Mouse (Mus musculus): Measurements from ENCODE around the gene Dock3. TPM values are rescaled to one million over a fixed set of nuclear protein-coding genes. Genes with fewer than 3 reads are reported as not detected.
A peak's percentile ranks its signal among the peaks of the same experiment; 100 is the strongest.

The Dock3 gene
- polyA plus RNA-seq, 1 experiment from 2014 or later: 1.0 TPM

DNA sequence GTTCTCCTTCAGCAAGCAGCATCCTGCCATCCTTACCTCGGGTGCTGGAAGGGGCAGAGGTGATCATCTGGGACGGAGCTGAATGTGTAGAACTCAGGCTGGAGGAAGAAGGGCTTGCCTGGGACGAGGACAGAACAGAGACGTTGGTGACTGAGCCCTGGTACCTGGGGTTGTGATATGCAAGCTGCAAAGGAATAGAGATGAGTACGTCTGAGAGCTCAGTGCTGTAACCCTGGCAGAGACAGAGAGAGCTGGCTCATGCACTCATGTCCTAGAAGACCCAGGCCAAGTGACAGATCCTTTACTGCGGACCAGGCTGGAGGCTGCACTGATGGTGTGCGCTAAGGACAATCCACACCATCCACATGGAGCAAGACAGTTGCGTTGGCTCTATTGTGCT, 325.1 kb downstream of the Dock3 start:
- Histone ChIP-seq H3K4me3 (replicated peaks) (no peak overlapping the region), H3K9me3 (no peaks in the 10 kb centered on the region), H3K27ac (no peak overlapping the region), H3K36me3 (no peaks in the 10 kb centered on the region), H3K4me2 (no peak overlapping the region), H3K27me3 (no peaks in the 10 kb centered on the region), H3K4me1 (replicated peaks) (peaks cover 30% of the 10 kb centered on the region), H3K9ac (replicated peaks) (no peak overlapping the region)
- WGBS: 88% methylated on average over 8 of the region's 8 CpGs
- no peak for ATAC-seq (ENCODE audit: insufficient number of reproducible peaks, insufficient read depth, low FRiP score, low TSS enrichment, low read depth)

DNA sequence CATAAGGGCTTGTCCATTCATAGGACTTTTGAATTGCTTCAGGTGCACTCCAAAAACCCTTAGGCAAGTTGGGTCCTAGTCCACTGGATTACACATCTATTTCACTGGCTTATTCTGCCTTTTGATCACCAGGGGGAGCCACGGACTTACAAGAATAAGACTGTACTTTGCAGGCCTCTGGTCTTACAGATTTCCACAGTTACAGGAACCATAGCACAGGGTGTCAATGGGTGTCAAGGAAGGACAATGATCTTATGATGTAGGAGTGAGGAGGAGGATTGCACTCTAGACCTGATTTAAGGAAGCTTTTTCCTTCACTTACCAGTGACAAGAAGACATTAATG, 327.9 kb downstream of the Dock3 start:
- WGBS: 10% methylated on average over 1 of the region's 1 CpGs
- Histone ChIP-seq H3K36me3 (no peaks in the 10 kb centered on the region), H3K9me3 (no peaks in the 10 kb centered on the region), H3K9ac (replicated peaks) (no peak overlapping the region), H3K27ac (no peak overlapping the region), H3K4me1 (replicated peaks) (peaks cover 6% of the 10 kb centered on the region), H3K27me3 (no peaks in the 10 kb centered on the region), H3K4me2 (no peak overlapping the region), H3K4me3 (replicated peaks) (no peak overlapping the region)
- no peak for ATAC-seq (ENCODE audit: insufficient number of reproducible peaks, insufficient read depth, low FRiP score, low TSS enrichment, low read depth)

DNA sequence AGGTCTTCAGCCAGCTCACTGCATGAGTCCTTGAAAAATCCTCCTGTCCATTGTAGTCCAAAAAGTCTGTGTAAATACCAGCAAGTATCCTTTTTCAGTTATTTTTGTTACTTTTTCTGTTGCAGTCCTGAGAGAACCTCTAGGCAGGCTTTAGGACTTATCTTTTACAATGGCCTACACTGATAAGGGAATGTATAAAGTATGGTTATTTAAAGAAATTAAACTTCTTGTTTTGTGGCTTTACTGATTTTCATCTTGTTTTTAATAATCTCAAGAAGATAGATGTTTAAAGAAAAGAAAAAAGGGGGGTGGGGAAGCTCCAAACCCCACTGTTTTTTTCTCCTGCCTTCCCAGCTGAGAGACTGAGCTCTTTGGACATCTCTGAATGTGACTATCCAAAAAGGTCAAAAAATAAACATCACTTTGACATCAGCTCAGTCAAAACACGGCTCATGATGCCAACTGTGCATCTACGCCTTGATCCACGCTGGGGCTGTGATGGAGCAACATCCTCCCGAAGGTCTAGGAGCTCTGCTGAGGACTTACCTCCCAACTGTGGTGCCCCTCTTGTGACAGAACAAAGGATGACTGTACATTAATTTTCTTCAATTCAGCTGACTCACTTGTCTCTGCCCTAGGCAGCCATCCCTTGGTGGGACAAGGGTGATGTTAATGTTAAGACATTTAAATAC, 328.5 kb downstream of the Dock3 start:
- Histone ChIP-seq H3K27me3 (no peaks in the 10 kb centered on the region), H3K27ac (no peak overlapping the region), H3K4me1 (replicated peaks) (peaks cover 1% of the 10 kb centered on the region), H3K4me2 (no peak overlapping the region), H3K4me3 (replicated peaks) (no peak overlapping the region), H3K9me3 (no peaks in the 10 kb centered on the region), H3K9ac (replicated peaks) (no peak overlapping the region), H3K36me3 (no peaks in the 10 kb centered on the region)
- 79% methylated on average over 4 of the region's 4 CpGs for WGBS
- ATAC-seq (ENCODE audit: insufficient number of reproducible peaks, insufficient read depth, low FRiP score, low TSS enrichment, low read depth): no peak

DNA sequence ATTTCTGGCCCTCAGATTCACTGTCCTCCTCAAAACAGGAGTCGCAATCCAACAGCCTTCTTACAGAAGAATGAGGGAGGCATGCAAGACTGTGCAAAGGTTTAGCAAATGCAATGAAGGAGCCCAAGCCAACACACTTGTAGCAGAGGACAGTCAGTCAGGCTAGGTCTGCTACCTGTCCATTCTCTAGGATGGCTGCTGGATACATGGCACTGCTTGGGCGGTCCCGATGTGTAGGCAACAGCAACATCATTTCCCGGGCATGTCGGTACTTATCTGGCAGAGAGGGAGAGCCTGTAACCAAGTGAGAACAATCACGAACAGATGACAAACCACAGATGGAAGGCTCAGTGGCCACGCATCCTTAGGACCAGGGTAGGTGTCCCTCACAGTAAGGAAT, 330.1 kb downstream of the Dock3 start:
- Histone ChIP-seq H3K27ac (no peak overlapping the region), H3K4me2 (no peak overlapping the region), H3K4me1 (replicated peaks) (no peaks in the 10 kb centered on the region), H3K9ac (replicated peaks) (no peak overlapping the region), H3K9me3 (no peaks in the 10 kb centered on the region), H3K27me3 (no peaks in the 10 kb centered on the region), H3K4me3 (replicated peaks) (no peak overlapping the region), H3K36me3 (no peaks in the 10 kb centered on the region)
- ATAC-seq (ENCODE audit: insufficient number of reproducible peaks, insufficient read depth, low FRiP score, low TSS enrichment, low read depth): no peak
- 90% methylated on average over 7 of the region's 7 CpGs for WGBS

DNA sequence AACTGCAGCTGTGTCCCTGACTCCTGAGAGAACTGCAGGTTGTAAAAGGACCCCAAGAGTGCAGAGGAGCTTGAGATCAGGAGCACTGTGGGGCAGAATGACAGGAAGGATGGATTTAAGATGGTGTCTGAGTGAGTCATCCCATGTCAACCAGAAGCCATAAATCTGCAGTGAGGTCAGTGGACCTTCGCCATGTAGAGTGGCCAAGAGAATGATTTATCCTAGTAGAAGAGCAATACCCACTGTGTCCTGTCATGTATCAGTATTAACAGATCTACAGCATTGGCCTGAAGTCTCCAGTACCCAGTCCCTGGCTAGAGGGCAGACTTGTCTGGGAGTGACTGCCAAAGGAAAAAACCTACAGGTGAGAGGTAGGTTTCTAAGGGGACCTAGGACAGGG, 332.8 kb downstream of the Dock3 start:
- H3K9ac ChIP-seq (replicated peaks): no peak overlapping the region
- no peaks in the 10 kb centered on the region for H3K4me1 ChIP-seq (replicated peaks)
- H3K27me3 ChIP-seq: no peaks in the 10 kb centered on the region
- H3K27ac ChIP-seq: no peak overlapping the region
- ATAC-seq (ENCODE audit: insufficient number of reproducible peaks, insufficient read depth, low FRiP score, low TSS enrichment, low read depth): no peak
- no peak overlapping the region for H3K4me3 ChIP-seq (replicated peaks)
- WGBS: 72% methylated on average over 1 of the region's 1 CpGs
- no peak overlapping the region for H3K4me2 ChIP-seq
- H3K36me3 ChIP-seq: no peaks in the 10 kb centered on the region
- no peaks in the 10 kb centered on the region for H3K9me3 ChIP-seq

DNA sequence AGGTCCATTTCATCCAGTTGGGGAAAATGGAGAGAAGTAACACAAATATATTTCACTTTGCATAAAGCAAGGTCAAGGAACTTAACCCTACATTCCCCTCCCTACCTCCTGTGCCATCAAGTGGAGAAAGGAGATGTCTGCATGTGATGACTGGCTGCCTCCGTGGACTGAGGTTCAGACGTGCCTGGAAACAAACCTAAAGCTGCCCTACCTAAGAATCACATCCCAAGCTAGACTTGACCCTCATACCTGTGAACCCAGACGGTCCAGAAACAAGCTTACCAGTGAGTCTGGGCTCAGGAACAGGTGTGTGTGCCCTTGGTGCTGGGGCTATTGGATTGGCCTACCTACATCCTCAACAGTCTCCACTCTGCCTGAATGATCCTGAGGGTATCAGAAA, 338.4 kb downstream of the Dock3 start:
- ATAC-seq (ENCODE audit: insufficient number of reproducible peaks, insufficient read depth, low FRiP score, low TSS enrichment, low read depth): no peak
- Histone ChIP-seq H3K36me3 (peaks cover 25% of the 10 kb centered on the region), H3K27ac (no peak overlapping the region), H3K4me1 (replicated peaks) (peaks cover 26% of the 10 kb centered on the region), H3K4me2 (peak overlapping the region; percentile 78), H3K27me3 (no peaks in the 10 kb centered on the region), H3K4me3 (replicated peaks) (0 out of 2 replicates have a peak overlapping the region, but pooled peaks have one; percentile 1), H3K9me3 (no peaks in the 10 kb centered on the region), H3K9ac (replicated peaks) (no peak overlapping the region)
- WGBS: 53% methylated on average over 3 of the region's 3 CpGs

DNA sequence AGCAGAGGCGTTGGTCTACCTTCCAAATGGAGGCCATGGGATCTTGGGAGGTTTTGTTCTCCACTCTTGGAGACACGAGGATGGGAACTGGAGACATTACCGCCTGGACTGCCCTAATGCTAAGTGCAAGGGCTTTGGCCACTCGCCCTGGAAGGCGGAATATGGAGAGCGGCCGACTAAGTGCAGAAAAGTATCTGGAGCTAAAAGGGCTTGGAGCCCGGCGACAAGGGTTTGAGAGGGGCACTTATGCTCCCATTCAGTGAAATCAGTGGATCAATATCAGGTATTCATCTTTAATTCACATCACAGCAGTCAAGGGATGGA, 339.2 kb downstream of the Dock3 start:
- H3K9ac ChIP-seq (replicated peaks): peak overlapping the region; percentile 75

DNA sequence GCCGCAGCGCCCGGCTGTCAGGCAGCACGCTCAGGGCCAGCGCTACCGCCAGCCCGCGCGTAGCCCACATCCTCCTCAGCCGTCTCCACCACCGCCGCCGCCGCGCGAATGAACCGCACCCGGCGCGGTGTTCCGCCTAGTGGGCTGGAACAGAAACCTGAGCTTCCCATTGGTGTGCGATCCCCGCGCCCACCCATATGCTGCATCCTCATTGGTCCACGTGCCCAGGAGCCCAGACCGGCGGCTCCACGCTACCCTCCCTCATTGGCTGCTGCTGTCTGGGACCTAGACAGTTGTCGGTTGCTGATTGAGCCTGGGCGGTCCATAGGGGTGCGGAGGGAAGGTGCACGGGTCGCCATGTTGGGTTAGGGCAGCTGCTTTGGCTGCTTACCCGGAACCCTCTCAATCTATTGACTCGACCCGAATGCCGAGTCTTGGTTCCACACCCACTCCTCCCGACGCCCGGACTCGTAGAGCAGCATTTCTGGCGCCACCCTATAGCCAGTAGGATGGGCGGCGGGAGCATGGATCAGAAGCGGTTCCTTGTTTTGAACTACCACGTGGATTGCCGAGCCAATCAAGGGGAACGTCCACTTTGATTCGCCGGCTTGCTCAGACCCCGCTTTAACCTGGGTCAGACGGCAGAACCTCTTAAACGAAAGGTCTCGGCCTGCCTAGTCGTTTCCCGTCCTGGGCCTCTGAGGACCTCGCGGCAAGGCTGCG, 339.7 kb downstream of the Dock3 start, which contains the start of gene Manf:
TSS of gene Manf (minus strand) at position 151 of the 723 bp plus-strand sequence.
- peak; percentile 99 for ATAC-seq (ENCODE audit: insufficient number of reproducible peaks, insufficient read depth, low FRiP score, low TSS enrichment, low read depth)
- Histone ChIP-seq H3K36me3 (peaks cover 34% of the 10 kb centered on the region), H3K27me3 (no peaks in the 10 kb centered on the region), H3K27ac (peak within 1 kb of the TSS; percentile 91), H3K4me3 (replicated peaks) (peak within 1 kb of the TSS; percentile 93), H3K4me2 (peak within 1 kb of the TSS; percentile 78), H3K9me3 (no peaks in the 10 kb centered on the region), H3K9ac (replicated peaks) (peak within 1 kb of the TSS; percentile 89), H3K4me1 (replicated peaks) (peaks cover 36% of the 10 kb centered on the region)
- under 1% methylated on average over 59 of the region's 59 CpGs for WGBS

More for the DNA sequence above, 339.2 kb downstream of the Dock3 start:
- peak overlapping the region; percentile 91 for H3K27ac ChIP-seq
- H3K36me3 ChIP-seq: peaks cover 33% of the 10 kb centered on the region
- peak overlapping the region; percentile 78 for H3K4me2 ChIP-seq
- H3K4me1 ChIP-seq (replicated peaks): peaks cover 32% of the 10 kb centered on the region
- H3K9me3 ChIP-seq: no peaks in the 10 kb centered on the region
- no peaks in the 10 kb centered on the region for H3K27me3 ChIP-seq
- peak overlapping the region; percentile 93 for H3K4me3 ChIP-seq (replicated peaks)
- no peak for ATAC-seq (ENCODE audit: insufficient number of reproducible peaks, insufficient read depth, low FRiP score, low TSS enrichment, low read depth)
- 1% methylated on average over 9 of the region's 9 CpGs for WGBS

DNA sequence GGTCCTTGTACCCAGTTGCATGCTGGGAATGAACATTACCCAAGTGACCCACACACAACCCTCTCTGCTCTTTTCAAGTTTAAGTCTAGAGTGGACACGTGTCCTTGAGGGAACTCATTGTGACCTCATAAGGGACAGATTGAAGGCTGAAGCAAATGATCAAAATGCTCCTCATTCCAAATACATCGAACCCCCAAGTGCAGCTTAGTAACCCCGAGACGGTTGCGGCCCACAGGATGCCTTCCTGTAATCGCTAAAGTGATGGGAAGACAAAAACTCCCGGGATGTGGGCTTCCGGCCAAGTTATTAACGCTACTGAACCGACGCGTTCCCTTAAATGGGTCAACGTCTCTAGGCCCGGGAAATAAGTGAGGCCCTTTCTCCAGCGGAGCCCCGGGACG, 340.4 kb downstream of the Dock3 start:
- Histone ChIP-seq H3K36me3 (peaks cover 34% of the 10 kb centered on the region), H3K4me1 (replicated peaks) (peaks cover 36% of the 10 kb centered on the region), H3K9me3 (no peaks in the 10 kb centered on the region), H3K4me2 (peak overlapping the region; percentile 65), H3K27ac (peak overlapping the region; percentile 90), H3K4me3 (replicated peaks) (peak overlapping the region; percentile 93), H3K9ac (replicated peaks) (peak overlapping the region; percentile 89), H3K27me3 (no peaks in the 10 kb centered on the region)
- no peak for ATAC-seq (ENCODE audit: insufficient number of reproducible peaks, insufficient read depth, low FRiP score, low TSS enrichment, low read depth)
- WGBS: 1% methylated on average over 17 of the region's 17 CpGs

DNA sequence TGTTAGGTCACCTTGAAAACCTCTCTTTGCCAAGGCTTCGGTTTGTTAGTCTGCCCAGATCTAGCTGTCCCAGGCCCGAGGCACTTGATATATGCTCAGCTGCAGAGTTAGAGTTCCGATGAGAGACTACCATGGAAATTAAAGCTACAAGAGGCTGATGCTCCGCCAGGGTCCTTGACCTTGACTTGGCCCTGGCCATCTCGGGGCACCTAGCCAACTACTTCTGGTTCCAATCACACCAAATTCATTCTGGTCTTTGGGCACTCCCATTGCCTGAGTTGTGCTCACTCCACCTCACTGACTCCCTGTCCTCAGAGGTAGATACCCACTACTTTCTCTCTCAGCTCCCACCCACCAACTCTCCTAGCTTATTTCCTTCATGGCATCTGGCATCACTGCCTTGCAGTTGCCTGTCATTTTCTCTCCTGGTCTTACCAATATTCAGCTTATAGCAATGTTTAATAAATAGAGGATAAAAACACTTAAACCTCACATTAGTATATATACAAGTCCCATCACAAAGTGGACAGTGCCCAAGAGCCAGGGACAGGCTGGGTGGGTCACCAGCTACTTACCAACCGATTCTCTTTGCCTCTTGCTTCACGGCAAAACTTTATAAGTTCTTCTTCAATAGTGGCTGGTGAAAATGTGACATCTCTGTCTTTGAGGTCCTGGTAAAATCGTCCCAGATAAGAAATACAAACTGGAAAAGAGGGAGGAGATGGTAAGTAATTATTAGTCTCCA, 341.0 kb downstream of the Dock3 start:
- no peaks in the 10 kb centered on the region for H3K9me3 ChIP-seq
- H3K36me3 ChIP-seq: peaks cover 34% of the 10 kb centered on the region
- peak overlapping the region; percentile 93 for H3K4me3 ChIP-seq (replicated peaks)
- WGBS: 68% methylated on average over 8 of the region's 8 CpGs
- peaks cover 36% of the 10 kb centered on the region for H3K4me1 ChIP-seq (replicated peaks)
- peak overlapping the region; percentile 65 for H3K4me2 ChIP-seq
- peak overlapping the region; percentile 89 for H3K9ac ChIP-seq (replicated peaks)
- no peak for ATAC-seq (ENCODE audit: insufficient number of reproducible peaks, insufficient read depth, low FRiP score, low TSS enrichment, low read depth)
- H3K27ac ChIP-seq: no peak overlapping the region
- H3K27me3 ChIP-seq: no peaks in the 10 kb centered on the region

DNA sequence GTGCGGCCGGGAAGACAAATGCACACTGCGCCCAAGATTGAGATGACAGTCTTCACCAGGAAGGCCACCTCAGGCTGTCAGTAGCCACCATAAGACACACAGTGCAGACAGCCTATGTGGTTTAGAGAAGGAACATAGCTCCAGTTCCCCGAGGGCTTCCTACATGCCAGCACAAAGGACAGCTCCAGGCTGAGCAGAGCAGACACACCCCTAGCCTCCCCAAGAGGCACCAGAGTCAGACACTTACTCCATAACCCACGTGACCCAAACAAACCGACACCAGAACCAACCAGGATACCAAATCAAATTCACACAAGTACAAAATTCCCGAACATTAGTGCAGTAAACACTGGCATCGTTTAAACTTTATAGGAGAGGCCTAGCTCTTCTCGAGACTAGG, 342.4 kb downstream of the Dock3 start:
- no peaks in the 10 kb centered on the region for H3K9me3 ChIP-seq
- no peak overlapping the region for H3K27ac ChIP-seq
- H3K4me1 ChIP-seq (replicated peaks): peaks cover 50% of the 10 kb centered on the region
- ATAC-seq (ENCODE audit: insufficient number of reproducible peaks, insufficient read depth, low FRiP score, low TSS enrichment, low read depth): no peak
- H3K4me3 ChIP-seq (replicated peaks): no peak overlapping the region
- H3K9ac ChIP-seq (replicated peaks): no peak overlapping the region
- H3K4me2 ChIP-seq: no peak overlapping the region
- no peaks in the 10 kb centered on the region for H3K27me3 ChIP-seq
- peaks cover 48% of the 10 kb centered on the region for H3K36me3 ChIP-seq
- WGBS: 83% methylated on average over 9 of the region's 9 CpGs

Data from limb, embryonic 12.5 days (tissue).